Mouse (Mus musculus) cortical plate, adult 2 months (tissue): Measurements from ENCODE around the gene Itfg2.

ENCODE experiments used
- CTCF ChIP-seq: fragments of 200-500 bp; IDR thresholded peaks from 2 replicates; pipeline ENCODE4 v1.5.1; 2011; ENCODE audit warnings: mild to moderate bottlenecking, control low read depth, low read length; ENCODE audit not compliant: insufficient read depth; ENCODE audit errors: extremely low read depth
- POLR2A ChIP-seq: fragments of 200-500 bp; IDR thresholded peaks from 2 replicates; pipeline ENCODE4 v1.6.1; 2011; ENCODE audit warnings: mild to moderate bottlenecking, low read length, control low read depth; ENCODE audit not compliant: insufficient read depth; ENCODE audit errors: extremely low read depth

- TF ChIP-seq CTCF (no peak), POLR2A (no peak)
Observed at GRCm38 (mm10) chr6:128416169-128416568, 8.6 kb downstream of the Itfg2 start.
